Mouse (Mus musculus) stomach, postnatal 0 days (tissue): ENCODE results near the gene Kcnt2.

Source experiments
- CTCF ChIP-seq: IDR thresholded peaks from 2 replicates; pipeline ENCODE4 v1.5.1; 2016; ENCODE audit warnings: antibody characterized with exemption, low read depth, mild to moderate bottlenecking, moderate library complexity
- EP300 ChIP-seq: optimal IDR thresholded peaks from 2 replicates; pipeline ENCODE3; 2016; ENCODE audit warnings: antibody characterized with exemption

- no peak for TF ChIP-seq EP300
- no peak for TF ChIP-seq CTCF
Observed at GRCm38 (mm10) chr1:140273624-140274023, 27.7 kb downstream of the Kcnt2 start.
